Mouse (Mus musculus): Measurements from ENCODE around the gene Mpped1.

Mpped1 gene

GRCm38 (mm10) chr15:83789046-83789445 is 9.8 kb downstream of the Mpped1 start:
- DNase-seq (ENCODE audit: low spot score in 2 of 2), result no peak

DNA sequence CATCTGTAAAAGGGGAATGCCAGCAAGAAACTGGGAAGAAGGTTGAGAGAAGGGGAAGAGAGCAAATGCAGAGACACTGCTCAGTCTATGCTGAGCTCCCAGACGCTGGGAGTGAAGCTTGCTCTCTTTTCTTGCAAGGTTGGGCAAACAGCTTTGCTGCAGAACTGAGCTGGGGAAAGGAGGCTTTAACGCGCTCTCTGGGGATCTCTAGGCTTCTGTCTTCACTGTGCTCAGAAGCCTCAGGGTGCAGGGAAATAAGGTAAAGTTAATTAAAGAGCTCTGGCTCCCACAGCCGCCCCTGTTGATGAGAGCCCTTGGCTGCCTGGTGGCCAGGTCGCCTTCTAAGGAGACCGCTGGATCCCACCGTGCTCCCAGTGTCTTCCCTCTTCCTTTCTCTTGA is 17.7 kb downstream of the Mpped1 start:
- no peak for DNase-seq (ENCODE audit: low spot score in 2 of 2)

- DNase-seq (ENCODE audit: low spot score in 2 of 2), result no peak
Observed at GRCm38 (mm10) chr15:83798964-83799363, 19.7 kb downstream of the Mpped1 start.

DNA sequence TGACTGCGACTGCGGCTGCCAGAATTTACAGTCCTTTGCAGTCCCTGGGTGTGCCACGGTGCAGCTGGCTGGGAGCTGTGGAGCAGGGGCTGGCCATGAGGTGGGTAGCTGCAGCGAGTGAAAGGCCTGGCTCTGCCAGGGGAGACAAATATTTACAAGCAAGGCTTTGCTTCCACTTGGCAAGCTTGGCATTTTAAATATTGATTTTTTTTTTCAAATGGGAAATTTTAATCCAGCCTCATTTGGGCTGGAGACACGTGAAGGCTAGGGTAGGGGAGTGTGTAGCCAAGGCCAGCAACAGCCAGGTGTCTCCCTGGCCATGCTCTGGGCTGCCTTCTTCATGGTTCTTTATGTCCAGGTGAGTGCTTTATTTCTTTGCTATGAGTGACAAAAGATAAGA is 21.7 kb downstream of the Mpped1 start:
- no peak for DNase-seq (ENCODE audit: low spot score in 2 of 2)

- DNase-seq (ENCODE audit: low spot score in 2 of 2), result no peak
Observed at GRCm38 (mm10) chr15:83814106-83814505, 34.8 kb downstream of the Mpped1 start.

DNA sequence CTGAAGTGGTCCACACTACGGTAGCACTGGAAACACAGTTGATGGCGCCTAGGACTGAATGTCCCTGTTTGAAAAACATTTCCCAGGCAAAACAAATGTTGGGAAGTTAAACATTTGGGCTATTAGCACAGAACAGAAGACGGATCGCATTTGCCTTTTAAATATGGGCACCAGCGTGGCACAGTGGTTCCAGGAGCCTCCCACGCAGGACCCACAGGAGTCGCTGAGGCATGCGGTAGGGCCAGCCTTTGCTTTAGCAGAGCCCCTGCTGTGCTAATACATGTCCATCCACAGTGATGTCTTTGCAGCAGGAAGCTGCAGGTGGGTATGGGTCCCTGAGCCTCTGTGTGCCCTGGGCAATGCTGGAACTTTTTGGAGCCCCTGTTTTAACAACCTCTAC is 48.7 kb downstream of the Mpped1 start:
- DNase-seq (ENCODE audit: low spot score in 2 of 2), result no peak

GRCm38 (mm10) chr15:83829226-83829625 is 50.0 kb downstream of the Mpped1 start:
- no peak for DNase-seq (ENCODE audit: low spot score in 2 of 2)

DNA sequence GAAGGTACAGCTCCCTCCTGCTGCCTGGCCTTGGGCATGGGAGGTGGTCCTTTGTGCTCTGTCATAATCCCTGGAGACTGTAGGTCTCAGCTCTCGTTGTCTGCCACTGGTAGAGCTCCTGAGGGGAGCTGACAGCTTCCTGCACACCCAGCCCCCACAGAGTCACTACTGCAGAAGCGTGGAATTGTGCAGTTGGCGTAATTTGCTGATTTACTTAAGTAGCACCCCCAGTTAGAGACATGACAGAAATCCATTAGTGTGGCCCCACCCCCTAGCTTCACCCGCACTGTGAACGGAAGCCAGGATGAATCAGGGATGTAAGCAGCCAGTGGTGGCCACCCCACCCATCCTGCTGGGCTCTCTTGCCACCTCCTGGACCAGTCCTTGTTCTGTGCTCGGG is 53.0 kb downstream of the Mpped1 start:
- no peak for DNase-seq (ENCODE audit: low spot score in 2 of 2)

- DNase-seq (ENCODE audit: low spot score in 2 of 2), result no peak
Observed at GRCm38 (mm10) chr15:83840950-83841719, 61.9 kb downstream of the Mpped1 start.

DNA sequence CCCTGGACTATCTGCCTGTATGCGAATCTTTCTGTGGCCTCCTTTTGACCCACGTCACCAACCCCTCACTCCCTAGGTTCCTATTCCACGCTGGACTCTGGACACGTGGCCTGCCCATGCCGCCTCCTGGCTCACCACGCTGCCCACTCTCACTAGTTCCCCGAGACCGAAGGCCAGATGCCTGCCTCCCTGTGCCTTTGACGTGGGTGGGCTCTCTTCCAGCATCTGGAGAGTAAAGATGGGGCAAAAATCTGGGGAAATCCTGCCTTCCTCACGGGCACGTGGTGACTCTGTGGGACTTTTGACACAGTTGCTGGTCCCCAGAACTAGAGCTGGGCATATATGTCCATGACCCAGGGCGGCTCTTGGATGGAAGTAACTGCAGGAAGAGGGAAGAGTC is 63.2 kb downstream of the Mpped1 start:
- DNase-seq (ENCODE audit: low spot score in 2 of 2), result no peak

GRCm38 (mm10) chr15:83842915-83843789 is 63.9 kb downstream of the Mpped1 start:
- no peak for DNase-seq (ENCODE audit: low spot score in 2 of 2)

DNA sequence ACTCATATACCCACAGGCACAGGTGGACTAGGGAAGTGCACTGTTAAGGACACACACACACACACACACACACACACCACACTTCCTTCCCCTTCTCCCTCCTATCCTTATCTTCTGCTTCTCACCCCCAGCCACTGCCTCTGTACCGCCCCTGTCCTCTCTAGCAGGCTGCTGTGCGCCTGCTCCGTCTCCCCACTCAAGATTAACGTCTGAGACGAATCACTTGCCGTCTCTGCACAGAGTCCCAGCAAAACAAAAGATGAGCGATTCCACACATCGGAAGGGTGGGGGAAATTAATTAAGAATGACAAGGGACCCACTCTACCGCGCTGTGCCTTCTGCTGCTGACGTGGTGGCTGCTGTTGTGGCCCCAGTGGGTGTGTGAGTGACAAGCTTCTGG is 66.5 kb downstream of the Mpped1 start:
- no peak for DNase-seq (ENCODE audit: low spot score in 2 of 2)

DNA sequence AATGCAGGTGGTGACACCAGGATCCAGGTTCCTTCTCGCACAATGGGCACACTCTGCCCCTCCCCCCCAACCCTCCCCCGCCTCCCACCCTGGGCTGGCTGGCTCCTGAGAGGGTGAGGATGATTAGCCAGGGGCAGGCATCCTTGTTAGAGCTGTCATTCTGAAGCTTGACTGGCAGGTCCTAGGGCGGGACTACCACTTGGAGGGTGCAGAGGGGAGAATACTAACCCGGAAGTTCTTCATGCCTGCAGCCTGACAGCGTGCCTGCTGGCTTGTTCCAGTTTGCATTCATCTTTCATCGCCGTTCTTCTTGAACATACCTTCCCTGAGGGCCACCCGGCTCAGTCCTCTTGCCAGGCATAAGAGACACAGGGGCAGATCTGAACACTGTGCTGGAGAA is 67.3 kb downstream of the Mpped1 start:
- no peak for DNase-seq (ENCODE audit: low spot score in 2 of 2)

GRCm38 (mm10) chr15:83847512-83847911 is 68.2 kb downstream of the Mpped1 start:
- DNase-seq (ENCODE audit: low spot score in 2 of 2), result no peak

DNA sequence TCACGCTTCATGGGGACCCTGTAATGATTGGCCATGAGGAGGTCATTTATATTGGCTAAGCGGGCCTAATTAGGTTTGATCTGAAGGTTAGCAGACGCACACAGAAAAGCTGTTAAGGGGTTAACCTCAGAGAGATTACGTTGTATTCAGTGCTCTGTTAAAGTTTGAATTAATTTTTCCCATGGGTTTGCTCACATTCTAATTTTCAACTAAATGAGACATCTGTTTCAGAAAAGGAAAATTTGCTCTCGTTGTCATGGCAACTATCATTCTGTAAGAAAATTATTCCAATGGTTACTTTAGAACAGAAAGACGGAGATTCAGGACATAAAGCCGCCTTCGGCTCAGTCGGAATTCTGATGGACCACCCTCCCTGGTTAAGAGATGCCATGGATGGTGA is 68.9 kb downstream of the Mpped1 start:
- DNase-seq (ENCODE audit: low spot score in 2 of 2), result no peak

DNA sequence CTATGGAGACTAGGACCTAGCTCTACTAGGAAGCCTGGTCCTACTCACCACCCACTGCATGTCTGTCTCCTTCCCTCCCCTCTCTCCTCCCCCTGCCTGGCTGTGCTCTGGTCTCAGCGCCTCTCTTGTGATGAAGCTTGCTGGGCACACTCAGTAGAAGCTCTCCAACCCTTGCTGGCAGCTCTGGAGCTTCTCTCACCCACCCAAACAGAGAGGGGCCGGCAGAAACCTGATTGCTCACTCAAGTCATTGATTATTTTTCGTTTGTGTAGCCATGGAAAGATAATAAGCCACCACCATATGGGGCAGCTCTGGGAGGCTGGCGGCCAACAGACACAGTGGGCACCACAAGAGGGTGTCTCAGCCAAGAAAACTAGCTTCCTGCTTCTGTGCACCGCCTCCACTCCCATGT is 74.1 kb downstream of the Mpped1 start:
- DNase-seq (ENCODE audit: low spot score in 2 of 2), result no peak

DNA sequence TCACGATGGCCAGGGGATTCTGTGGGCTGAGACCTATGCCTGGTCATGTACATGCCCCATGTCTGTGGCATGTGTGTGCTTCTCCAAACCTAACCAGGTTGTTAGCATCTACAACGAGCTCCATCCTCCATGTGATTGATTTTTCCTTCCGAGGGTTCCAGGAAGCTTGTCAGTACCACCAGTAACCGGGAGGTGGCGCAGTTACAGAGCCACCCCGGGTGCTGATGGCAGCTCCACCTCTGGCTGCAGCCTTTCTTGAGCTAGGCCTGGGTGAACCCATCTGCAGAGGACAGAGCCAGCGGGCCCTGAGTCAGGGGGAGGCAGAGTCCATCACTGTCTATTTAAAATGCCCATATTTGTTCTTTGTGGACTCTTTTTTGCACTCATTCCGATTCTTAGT is 77.9 kb downstream of the Mpped1 start:
- peak in 1 of 2 experiments; percentile 3 for DNase-seq (ENCODE audit: low spot score in 2 of 2)

DNA sequence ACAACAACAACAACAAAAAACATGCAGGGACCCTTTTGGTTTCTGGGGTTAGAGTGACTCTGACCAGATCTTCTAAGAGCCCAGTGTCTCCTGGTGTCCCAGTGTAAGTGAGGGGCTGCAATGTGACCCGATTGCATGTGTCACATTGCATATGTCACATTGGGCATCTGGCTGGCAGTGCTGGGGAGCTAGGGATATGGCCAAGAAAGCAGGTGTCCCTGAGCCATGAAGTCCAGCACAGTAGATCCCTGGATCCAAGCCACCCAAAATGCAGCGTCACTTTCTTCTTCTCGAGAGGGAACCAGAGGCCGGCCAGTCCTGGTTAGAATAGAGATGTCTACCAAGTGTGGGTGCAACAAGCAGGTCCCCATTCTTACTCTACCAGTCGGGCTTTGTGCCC is 86.4 kb downstream of the Mpped1 start:
- no peak for DNase-seq (ENCODE audit: low spot score in 2 of 2)

- no peak for DNase-seq (ENCODE audit: low spot score in 2 of 2)
Observed at GRCm38 (mm10) chr15:83870936-83871335, 91.7 kb downstream of the Mpped1 start.

- no peak for DNase-seq (ENCODE audit: low spot score in 2 of 2)
Observed at GRCm38 (mm10) chr15:83877155-83877866, 98.0 kb downstream of the Mpped1 start.

DNA sequence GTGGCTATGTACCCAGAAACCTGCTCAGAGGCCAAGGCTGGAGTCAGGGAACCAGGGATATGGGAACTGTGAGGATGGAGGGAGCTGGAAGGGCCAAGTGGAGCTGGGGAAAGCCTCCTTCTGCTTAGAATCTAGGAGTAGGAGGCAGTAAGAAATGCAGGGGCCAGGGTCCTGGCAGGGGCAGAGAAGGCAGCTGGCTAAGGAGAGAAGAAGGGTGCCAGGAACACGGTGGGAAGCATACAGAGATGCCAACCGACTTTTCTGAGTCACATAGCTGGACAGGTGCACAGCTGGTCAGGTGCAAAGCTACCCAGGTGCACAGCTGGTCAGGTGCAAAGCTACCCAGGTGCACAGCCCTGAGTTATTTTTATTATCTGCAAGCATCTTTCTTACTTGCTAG is 98.6 kb downstream of the Mpped1 start:
- no peak for DNase-seq (ENCODE audit: low spot score in 2 of 2)

DNA sequence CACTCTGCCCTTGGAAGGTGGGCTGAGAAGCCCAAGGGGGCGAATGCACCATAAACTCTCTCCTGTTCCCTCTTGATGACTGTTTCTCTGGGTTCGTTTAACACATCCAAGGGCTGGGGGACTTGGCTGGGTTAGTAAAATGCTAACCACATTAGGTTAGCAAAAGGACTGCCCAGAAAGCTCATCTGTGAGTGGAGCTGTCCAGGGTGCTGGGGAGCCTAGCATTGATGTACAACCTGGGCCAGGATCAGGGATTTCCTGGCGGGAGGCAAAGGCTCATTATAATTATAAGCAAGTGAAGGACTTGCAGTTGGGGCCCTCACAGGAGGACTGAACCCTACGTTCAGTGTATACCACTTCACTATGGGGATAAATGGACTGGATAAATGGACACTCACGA is 100.6 kb downstream of the Mpped1 start:
- DNase-seq (ENCODE audit: low spot score in 2 of 2), result no peak

Measured in natural killer cell, adult 2 months (primary cell).